Mouse (Mus musculus) embryonic fibroblast, embryonic 13.5 days (primary cell): ENCODE data around the gene Eml2.

Source experiments
- CTCF ChIP-seq: IDR thresholded peaks from 2 replicates; pipeline ENCODE4 v1.5.1; 2011; ENCODE audit warnings: mild to moderate bottlenecking, control low read depth, low read length, moderate library complexity, borderline replicate concordance; ENCODE audit not compliant: insufficient read depth
- POLR2A ChIP-seq: IDR thresholded peaks from 2 replicates; pipeline ENCODE4 v1.6.1; 2011; ENCODE audit warnings: low read depth, mild to moderate bottlenecking, control low read depth, low read length, moderate library complexity

DNA sequence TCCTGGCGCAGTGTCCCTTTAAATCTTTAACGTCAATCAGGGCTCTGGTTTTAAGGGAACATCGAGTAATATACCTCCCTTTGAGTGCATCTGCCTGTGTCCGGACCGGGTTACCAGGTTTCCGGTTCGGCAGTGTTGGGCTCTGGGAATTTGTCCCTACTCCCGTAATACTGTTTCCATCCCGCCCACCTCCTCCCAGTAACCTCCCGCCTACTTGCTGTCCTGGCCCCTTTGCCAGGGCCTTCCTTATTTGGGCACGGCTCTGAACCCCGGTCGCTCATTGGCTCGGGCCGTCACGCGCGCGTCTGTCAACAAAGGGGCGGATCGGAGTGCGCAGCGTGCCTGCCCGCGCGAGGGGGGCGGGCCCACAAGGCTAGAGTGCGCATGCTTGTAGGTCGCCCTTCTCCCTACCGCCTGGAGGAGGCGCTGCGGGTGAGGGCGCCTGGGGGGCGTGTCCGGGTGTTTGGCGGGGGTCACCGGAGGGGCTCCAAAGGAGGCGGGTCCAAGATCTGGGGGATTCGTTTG, 44.8 kb upstream of the Eml2 start:
- TF ChIP-seq CTCF (peak; percentile 72), POLR2A (no peak)
